Mouse (Mus musculus): Measurements from ENCODE around the gene Lyrm4.

DNA sequence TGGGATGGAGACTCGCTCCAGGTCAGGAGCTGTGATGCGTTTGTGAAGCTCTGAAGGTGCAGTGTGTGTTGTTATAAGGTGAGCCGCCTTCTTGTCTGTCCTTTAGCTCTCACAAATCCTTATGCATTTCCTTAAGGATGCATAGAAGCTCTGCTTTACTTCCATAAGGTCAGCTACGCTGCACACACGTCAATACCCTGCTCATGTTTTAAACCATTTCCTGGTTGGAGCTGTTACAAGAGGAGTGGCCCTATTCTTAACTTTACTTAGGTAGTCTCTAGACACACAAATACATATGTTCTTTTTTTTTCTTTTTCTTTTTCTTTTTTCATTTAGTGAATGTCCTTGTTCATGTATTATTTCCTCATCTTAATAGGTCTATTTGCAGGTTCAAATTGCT, 22.4 kb upstream of the Lyrm4 start:
- no peak for TF ChIP-seq ZC3H11A (IDR thresholded peaks at IDR 0.05; ENCODE audit: borderline replicate concordance, low read depth, low read length)
- no peak for TF ChIP-seq MAFK (IDR thresholded peaks at IDR 0.05; ENCODE audit: insufficient read depth, low read depth, low read length)
- no peak for TF ChIP-seq ZNF384 (IDR thresholded peaks at IDR 0.05; ENCODE audit: low read depth, low read length)
- no peak for TF ChIP-seq CHD2 (IDR thresholded peaks at IDR 0.05; ENCODE audit: low read depth, low read length)
- TF ChIP-seq HCFC1 (IDR thresholded peaks at IDR 0.05; ENCODE audit: borderline replicate concordance, insufficient read depth, low read length): no peak
